Mouse (Mus musculus) midbrain, embryonic 13.5 days (tissue): ENCODE data around the gene Wdr11. TPM values are rescaled to one million over a fixed set of nuclear protein-coding genes. Genes with fewer than 3 reads are reported as not detected.

Experiments used
- ATAC-seq: fragments of 200-750 bp; cut with Nextera tagmentation; 2 replicates; pipeline ENCODE4 v1.8.0; 2017; ENCODE audit warnings: mild to moderate bottlenecking, moderate TSS enrichment, moderate library complexity
- H3K27ac ChIP-seq: fragments of 300-500 bp; sonication (generic); 2 replicates; pipeline ENCODE4 v1.5.1; 2015; ENCODE audit warnings: inconsistent platforms, mild to moderate bottlenecking, moderate library complexity
- H3K27me3 ChIP-seq: fragments of 300-500 bp; sonication (generic); 2 replicates; pipeline ENCODE4 v1.6.1; 2015; ENCODE audit warnings: mild to moderate bottlenecking, inconsistent platforms
- H3K36me3 ChIP-seq: fragments of 300-500 bp; sonication (generic); 2 replicates; pipeline ENCODE4 v1.6.1; 2015; ENCODE audit warnings: mild to moderate bottlenecking, inconsistent platforms
- H3K4me1 ChIP-seq: fragments of 300-500 bp; sonication (generic); replicated peaks from 2 replicates; pipeline ENCODE4 v1.6.1; 2015; ENCODE audit warnings: inconsistent platforms
- H3K4me2 ChIP-seq: fragments of 300-500 bp; sonication (generic); replicated peaks from 2 replicates; pipeline ENCODE4 v1.6.1; 2015; ENCODE audit warnings: moderate library complexity, mild to moderate bottlenecking, inconsistent platforms
- H3K4me3 ChIP-seq: fragments of 300-500 bp; sonication (generic); replicated peaks from 2 replicates; pipeline ENCODE4 v1.5.1; 2015; ENCODE audit warnings: mild to moderate bottlenecking, inconsistent platforms
- H3K9ac ChIP-seq: fragments of 300-500 bp; sonication (generic); replicated peaks from 2 replicates; pipeline ENCODE4 v1.6.1; 2015; ENCODE audit warnings: mild to moderate bottlenecking, inconsistent platforms
- H3K9me3 ChIP-seq: fragments of 300-500 bp; sonication (generic); 2 replicates; pipeline ENCODE4 v1.6.1; 2016; ENCODE audit warnings: mild to moderate bottlenecking, inconsistent platforms
- WGBS: fragments of 180-500 bp; shearing (Covaris S2); methylation state at CpG from one replicate; pipeline ENCODE4 v1.1.7; 2015; 5-methylcytosine and 5-hydroxymethylcytosine counted together
- polyA plus RNA-seq: library from polyadenylated mRNA; unstranded; fragments of >200 nt; fragmentation: Nextera tagmentation; extraction: Ambion mirVana; gene quantifications from 2 replicates; pipeline ENCODE4 v1.2.1, GENCODE M21; 2015

The Wdr11 gene
- polyA plus RNA-seq, 1 experiment from 2014 or later = 37.7 TPM

DNA sequence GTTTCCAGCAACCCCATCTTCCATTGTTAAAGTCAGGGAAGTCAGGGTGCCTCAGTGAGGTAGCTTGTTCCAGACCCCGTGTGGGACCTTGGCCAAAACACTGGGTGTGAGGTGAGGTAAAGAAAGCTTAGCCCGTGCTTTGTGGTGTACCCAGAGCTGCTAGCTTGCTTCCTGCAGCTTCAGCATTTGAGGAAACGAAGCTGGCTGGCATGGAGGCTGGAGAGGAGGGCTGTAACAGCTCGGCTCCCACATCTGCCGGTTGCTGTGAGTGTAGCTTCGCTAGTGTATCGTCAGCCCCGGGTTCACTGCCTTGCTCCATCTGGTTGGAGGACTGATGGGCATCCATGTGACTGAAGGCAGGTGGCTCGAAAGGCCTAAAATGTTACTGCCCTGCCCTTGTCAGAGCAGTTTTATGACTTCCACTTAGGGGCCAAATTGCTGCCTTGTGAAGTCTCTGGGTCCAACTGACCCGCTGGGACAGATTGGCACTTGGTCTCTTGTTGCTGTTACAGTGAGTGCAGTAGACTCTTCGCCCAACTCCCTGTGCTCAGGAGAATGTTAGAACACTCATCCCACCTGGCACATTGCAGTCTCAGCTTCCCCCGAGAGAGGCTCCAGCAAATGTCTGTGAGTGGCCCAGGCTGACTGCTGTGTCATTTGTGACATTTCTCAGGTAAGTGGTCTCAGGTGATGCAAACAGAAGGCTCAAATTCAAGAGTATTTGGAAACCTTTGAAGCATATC, 44.4 kb downstream of the Wdr11 start:
- WGBS = 93% methylated on average over 12 of the region's 12 CpGs

DNA sequence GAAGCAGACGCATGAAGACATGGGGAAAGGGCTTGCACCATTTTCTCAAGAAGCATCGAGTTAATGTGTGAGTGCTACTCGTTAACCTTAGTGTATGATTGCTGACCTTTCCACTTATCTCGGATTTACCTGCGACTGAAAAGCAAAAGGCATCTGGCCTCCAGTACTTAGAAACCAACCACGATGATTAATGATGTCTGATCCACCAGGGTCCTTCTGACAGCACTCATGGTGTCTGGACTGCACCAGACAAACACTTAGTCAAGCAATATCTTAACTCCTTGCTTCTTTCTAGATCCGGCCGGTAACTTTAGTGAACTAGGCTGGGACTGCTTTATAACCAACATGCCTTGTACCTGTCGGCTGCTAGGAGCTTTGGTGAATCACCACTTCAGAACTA, 45.3 kb downstream of the Wdr11 start:
- Histone ChIP-seq H3K27me3 (no peaks in the 10 kb centered on the region), H3K27ac (no peak overlapping the region), H3K36me3 (peaks cover 49% of the 10 kb centered on the region), H3K4me3 (no peak overlapping the region), H3K4me1 (no peaks in the 10 kb centered on the region), H3K4me2 (no peak overlapping the region), H3K9ac (no peak overlapping the region), H3K9me3 (no peaks in the 10 kb centered on the region)
- ATAC-seq = no peak
- 84% methylated on average over 9 of the region's 9 CpGs for WGBS

More for the DNA sequence above, 44.4 kb downstream of the Wdr11 start:
- Histone ChIP-seq H3K4me1 (no peaks in the 10 kb centered on the region), H3K27ac (no peak overlapping the region), H3K9me3 (no peaks in the 10 kb centered on the region), H3K9ac (no peak overlapping the region), H3K36me3 (peaks cover 58% of the 10 kb centered on the region), H3K27me3 (no peaks in the 10 kb centered on the region), H3K4me2 (no peak overlapping the region), H3K4me3 (no peak overlapping the region)
- no peak for ATAC-seq

DNA sequence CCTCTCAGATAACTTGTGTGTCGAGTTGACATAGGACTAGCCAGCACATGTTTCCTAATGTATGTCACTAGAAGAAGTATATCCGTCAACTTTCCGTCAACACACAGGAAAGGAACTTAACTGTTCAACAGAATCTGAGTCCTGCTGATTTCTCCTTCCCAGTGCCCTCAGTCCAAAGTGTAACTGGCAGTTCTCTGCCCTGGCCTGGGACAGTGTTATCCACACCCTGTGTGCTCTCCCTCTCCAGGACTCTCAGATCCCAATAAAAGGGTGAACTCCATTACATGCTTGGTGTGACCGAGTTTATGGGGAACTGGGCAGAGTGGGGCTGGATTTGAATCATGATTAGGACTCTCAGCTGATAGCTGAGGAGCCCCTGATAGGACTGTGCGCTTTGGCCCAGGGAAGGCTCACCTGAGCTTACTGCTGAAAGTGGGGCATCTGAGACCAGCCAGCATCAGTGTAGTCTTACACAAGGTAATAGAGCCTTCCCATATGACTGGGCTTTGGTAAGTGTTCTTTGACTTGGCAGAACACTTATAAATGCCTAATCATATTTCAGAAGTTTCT, 46.3 kb downstream of the Wdr11 start:
- no peaks in the 10 kb centered on the region for H3K9me3 ChIP-seq
- H3K9ac ChIP-seq = no peak overlapping the region
- WGBS = 90% methylated on average over 5 of the region's 5 CpGs
- ATAC-seq = no peak
- no peak overlapping the region for H3K4me3 ChIP-seq
- no peak overlapping the region for H3K27ac ChIP-seq
- H3K36me3 ChIP-seq = peaks cover 39% of the 10 kb centered on the region
- no peak overlapping the region for H3K4me2 ChIP-seq
- no peaks in the 10 kb centered on the region for H3K4me1 ChIP-seq
- H3K27me3 ChIP-seq = no peaks in the 10 kb centered on the region

DNA sequence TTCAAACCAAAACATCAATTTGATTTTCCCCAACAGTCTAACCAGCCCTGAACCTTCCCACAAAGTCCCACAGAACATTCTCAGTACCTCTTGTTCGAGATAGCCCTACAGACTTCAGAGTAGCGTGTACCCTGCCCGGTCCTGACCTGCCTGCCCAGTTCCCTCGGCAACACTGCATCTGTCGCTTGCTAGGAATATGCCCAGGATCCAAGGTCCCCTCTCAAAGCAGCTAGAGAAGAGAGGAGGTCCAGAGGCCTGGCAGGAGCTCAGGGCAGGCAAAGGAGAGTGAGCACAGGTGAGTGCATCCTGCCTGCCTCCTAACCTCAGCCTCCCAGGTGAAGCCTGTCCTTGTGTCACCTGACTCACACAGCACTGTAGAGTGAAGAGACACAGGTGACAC, 47.3 kb downstream of the Wdr11 start:
- H3K9me3 ChIP-seq = no peaks in the 10 kb centered on the region
- H3K27me3 ChIP-seq = no peaks in the 10 kb centered on the region
- ATAC-seq = no peak
- WGBS = 90% methylated on average over 5 of the region's 5 CpGs
- H3K4me1 ChIP-seq = no peaks in the 10 kb centered on the region
- H3K4me3 ChIP-seq = no peak overlapping the region
- no peak overlapping the region for H3K9ac ChIP-seq
- H3K27ac ChIP-seq = no peak overlapping the region
- no peak overlapping the region for H3K4me2 ChIP-seq
- peaks cover 31% of the 10 kb centered on the region for H3K36me3 ChIP-seq

DNA sequence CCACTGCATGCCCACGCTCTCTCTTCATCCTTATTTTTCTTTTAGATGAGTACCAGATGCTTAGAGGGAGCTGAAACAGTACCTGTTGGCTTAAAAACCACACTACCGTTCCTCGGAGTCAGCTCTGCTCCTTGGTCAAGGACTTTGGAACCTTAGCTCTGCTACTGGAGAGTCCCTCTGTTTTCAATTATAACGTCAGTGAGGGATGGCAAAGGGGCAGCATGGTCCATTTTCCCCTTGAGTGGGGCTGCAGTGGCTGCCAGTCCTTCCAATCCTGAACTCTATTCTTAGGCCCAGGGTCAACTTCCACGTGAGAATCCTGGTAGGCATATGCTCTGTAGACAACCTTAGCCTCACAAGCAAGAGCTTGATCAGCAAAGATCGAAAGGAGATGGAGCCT, 48.2 kb downstream of the Wdr11 start:
- H3K4me1 ChIP-seq = no peaks in the 10 kb centered on the region
- H3K36me3 ChIP-seq = peaks cover 23% of the 10 kb centered on the region
- no peak overlapping the region for H3K9ac ChIP-seq
- H3K4me3 ChIP-seq = no peak overlapping the region
- no peak for ATAC-seq
- no peak overlapping the region for H3K27ac ChIP-seq
- H3K27me3 ChIP-seq = no peaks in the 10 kb centered on the region
- 88% methylated on average over 6 of the region's 6 CpGs for WGBS
- H3K4me2 ChIP-seq = no peak overlapping the region
- no peaks in the 10 kb centered on the region for H3K9me3 ChIP-seq

DNA sequence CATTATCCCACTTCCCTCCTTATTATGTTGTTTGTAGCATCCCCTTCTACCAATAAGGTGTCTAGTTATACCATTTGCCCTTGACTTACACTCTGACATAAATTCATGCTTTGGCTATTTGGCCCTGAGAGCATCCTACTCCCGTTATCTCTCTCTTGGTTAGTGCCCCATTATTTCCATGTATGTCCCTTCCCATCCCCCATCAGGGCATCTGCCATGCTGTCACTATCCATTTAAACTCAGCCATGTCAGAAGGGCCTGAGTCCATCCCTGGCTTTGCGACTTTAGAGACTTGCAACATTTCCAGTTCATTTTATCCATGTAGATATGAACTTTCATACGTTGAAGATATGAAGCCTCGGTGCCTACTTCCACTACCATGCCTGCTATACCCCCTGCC, 51.6 kb downstream of the Wdr11 start:
- Histone ChIP-seq H3K27me3 (peaks cover 3% of the 10 kb centered on the region; the same call in 1 of the 2 replicates), H3K27ac (no peak overlapping the region), H3K36me3 (no peaks in the 10 kb centered on the region), H3K9me3 (no peaks in the 10 kb centered on the region), H3K4me1 (no peaks in the 10 kb centered on the region), H3K9ac (no peak overlapping the region), H3K4me3 (no peak overlapping the region), H3K4me2 (no peak overlapping the region)
- ATAC-seq = no peak
- 92% methylated on average over 4 of the region's 4 CpGs for WGBS

DNA sequence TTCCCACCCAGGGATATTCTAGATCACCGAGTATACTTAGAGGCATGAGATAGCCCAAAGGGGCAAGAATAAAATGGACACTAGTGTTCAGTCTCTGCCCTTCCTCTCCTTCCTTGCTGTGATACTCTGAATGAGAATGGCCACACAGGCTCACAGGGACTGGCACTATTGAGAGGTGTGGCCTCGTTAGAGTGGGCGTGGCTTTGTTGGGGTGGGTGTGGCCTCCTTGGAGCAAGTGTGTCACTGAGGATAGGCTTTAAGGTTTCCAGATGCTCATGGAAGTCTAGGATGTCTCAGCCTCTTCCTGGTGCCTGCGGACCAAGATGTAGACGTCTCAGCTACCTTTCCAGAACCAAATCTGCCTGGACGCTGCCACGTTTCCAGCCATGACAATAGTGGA, 56.1 kb downstream of the Wdr11 start:
- no peak overlapping the region for H3K4me2 ChIP-seq
- peaks cover 29% of the 10 kb centered on the region for H3K27me3 ChIP-seq
- no peak overlapping the region for H3K9ac ChIP-seq
- no peak overlapping the region for H3K4me3 ChIP-seq
- H3K9me3 ChIP-seq = no peaks in the 10 kb centered on the region
- no peaks in the 10 kb centered on the region for H3K36me3 ChIP-seq
- no peaks in the 10 kb centered on the region; the same call in 1 of the 2 replicates for H3K4me1 ChIP-seq
- 78% methylated on average over 7 of the region's 7 CpGs for WGBS
- no peak overlapping the region for H3K27ac ChIP-seq
- ATAC-seq = no peak

DNA sequence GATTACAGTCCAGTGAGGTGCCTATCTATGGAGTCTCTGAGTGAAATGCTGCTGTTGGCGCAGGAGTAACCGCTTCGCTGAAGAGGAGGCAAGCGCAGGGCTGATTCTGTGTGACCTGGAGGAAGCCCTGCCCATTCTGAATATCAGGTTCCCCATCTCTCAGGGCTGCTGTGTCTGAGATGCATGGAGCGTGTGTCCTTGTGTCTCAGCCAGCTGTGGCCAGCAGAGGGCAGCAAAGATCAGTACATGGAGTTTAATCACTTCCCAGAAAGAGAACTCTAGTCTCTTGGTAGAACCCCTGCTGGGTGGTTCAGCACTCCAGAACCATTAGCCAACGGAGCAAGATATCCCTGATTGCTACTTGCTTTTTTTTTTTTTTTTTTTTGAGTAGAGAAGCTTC, 57.3 kb downstream of the Wdr11 start:
- H3K9ac ChIP-seq = no peak overlapping the region
- peak; percentile 43; the same call in 1 of the 2 replicates for ATAC-seq
- WGBS = 5% methylated on average over 6 of the region's 6 CpGs
- no peaks in the 10 kb centered on the region for H3K36me3 ChIP-seq
- peaks cover 32% of the 10 kb centered on the region for H3K27me3 ChIP-seq
- H3K4me2 ChIP-seq = no peak overlapping the region
- H3K4me3 ChIP-seq = no peak overlapping the region
- no peaks in the 10 kb centered on the region for H3K9me3 ChIP-seq
- no peak overlapping the region for H3K27ac ChIP-seq
- peaks cover 5% of the 10 kb centered on the region for H3K4me1 ChIP-seq

DNA sequence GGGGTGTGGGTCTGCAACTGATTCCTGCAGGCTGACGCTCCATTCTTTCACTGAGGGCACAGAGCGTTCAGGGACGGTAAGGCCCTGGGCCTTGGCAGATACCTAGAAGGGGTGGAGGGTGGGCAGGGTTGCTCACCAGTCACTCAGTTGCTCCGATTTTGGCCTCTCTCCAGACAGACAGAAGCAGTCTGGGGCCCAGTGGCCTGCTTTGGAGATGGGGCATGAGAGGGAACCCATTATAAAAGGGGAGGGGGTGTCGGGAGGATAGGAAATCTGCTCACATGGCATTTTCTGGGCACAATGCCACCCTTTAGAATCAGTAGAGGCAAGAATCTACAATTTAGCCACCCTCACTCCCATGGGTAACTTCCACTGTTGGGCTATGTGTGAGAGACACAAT, 59.1 kb downstream of the Wdr11 start:
- Histone ChIP-seq H3K9ac (no peak overlapping the region), H3K36me3 (no peaks in the 10 kb centered on the region)
- 79% methylated on average over 5 of the region's 5 CpGs for WGBS

DNA sequence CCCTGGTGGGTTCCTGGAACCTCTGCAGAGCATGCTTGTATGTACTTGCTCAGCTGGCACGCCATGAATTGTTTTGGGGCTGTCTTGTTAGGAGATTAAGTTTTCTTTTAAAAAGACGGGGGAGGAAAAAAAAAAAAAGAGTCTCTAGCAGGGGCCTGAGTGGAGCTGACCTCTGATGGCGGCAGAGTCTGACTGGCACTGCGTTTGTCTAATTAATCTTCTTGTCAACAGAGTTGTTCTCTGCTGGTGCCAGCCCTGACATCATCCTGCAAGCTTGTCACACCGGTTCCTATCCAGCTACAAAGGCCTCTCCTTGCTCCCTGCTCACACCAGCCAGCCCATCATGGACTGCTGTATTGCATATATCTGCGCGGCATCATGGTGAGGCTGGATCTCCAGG, 60.1 kb downstream of the Wdr11 start:
- 32% methylated on average over 7 of the region's 7 CpGs for WGBS
- no peak for ATAC-seq
- Histone ChIP-seq H3K27ac (no peak overlapping the region), H3K36me3 (no peaks in the 10 kb centered on the region), H3K9me3 (no peaks in the 10 kb centered on the region), H3K4me1 (peaks cover 30% of the 10 kb centered on the region), H3K27me3 (peaks cover 56% of the 10 kb centered on the region), H3K4me2 (no peak overlapping the region), H3K9ac (no peak overlapping the region; the same call in 1 of the 2 replicates), H3K4me3 (no peak overlapping the region)

More for the DNA sequence above, 59.1 kb downstream of the Wdr11 start:
- H3K9me3 ChIP-seq = no peaks in the 10 kb centered on the region
- peaks cover 46% of the 10 kb centered on the region for H3K27me3 ChIP-seq
- no peak overlapping the region for H3K27ac ChIP-seq
- peaks cover 23% of the 10 kb centered on the region for H3K4me1 ChIP-seq
- no peak; the same call in 1 of the 2 replicates for ATAC-seq
- H3K4me3 ChIP-seq = no peak overlapping the region
- no peak overlapping the region for H3K4me2 ChIP-seq

DNA sequence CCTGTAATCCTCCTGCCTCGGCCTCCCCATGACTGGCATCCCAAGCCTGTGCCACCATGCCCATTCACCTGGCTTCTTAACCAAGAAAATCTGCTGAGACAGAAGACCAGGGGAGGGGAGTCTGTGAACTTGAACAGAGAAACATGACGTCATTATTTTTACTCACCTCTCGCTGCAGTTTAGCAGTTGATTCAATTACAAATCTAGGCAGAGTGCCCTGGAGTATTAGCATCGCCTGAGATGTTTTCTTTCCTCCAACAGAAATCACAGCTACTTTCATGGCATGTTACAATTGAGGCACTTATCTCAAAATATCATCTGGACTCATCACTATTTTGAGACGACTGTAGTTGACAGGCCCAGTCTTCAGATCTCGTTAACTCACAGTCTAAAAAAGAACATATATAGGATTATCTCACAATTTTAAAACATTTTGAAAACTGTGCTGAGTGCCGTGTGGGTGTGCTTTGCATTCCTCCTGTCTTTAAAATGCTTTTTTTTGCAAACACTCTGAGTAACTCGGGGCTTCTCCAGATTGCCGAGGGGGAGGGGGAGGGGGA, 61.3 kb downstream of the Wdr11 start:
- H3K27me3 ChIP-seq = peaks cover 60% of the 10 kb centered on the region
- ATAC-seq = no peak
- no peak overlapping the region for H3K4me2 ChIP-seq
- no peak overlapping the region for H3K9ac ChIP-seq
- H3K9me3 ChIP-seq = no peaks in the 10 kb centered on the region
- no peak overlapping the region for H3K27ac ChIP-seq
- peaks cover 30% of the 10 kb centered on the region for H3K4me1 ChIP-seq
- no peak overlapping the region for H3K4me3 ChIP-seq
- H3K36me3 ChIP-seq = no peaks in the 10 kb centered on the region
- 46% methylated on average over 9 of the region's 9 CpGs for WGBS

DNA sequence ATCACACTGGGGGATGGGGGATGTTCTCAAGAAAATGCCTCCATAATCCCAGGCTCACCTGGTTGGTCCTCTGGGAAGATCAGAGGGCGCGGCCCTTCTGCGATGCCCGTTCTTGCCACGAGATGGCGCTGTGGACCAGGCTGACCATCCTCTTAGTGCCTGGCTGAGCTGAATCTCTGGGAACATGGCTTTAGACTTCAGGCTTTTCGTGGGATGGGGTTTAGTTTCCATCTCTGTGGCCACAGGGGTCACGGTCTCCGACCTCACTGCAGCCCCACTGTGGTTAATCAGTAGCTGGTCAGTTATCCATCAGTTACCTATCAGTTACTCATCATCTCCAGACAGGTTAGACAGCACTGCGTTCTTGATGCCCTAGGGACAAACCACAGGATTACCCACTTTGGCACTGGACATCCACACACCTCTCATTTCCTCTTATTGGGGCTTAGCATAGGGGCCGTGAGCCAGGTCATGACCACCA, 62.2 kb downstream of the Wdr11 start:
- Histone ChIP-seq H3K36me3 (no peaks in the 10 kb centered on the region), H3K4me2 (no peak overlapping the region), H3K27ac (no peak overlapping the region), H3K27me3 (peaks cover 68% of the 10 kb centered on the region), H3K4me1 (peaks cover 33% of the 10 kb centered on the region), H3K9ac (no peak overlapping the region), H3K9me3 (no peaks in the 10 kb centered on the region), H3K4me3 (no peak overlapping the region)
- peak; percentile 53 for ATAC-seq
- 11% methylated on average over 11 of the region's 11 CpGs for WGBS
